Mouse (Mus musculus) neutrophil, adult 65 days (primary cell): ENCODE measurements around the gene Ttc9c. TPM values are rescaled to one million over a fixed set of nuclear protein-coding genes. Genes with fewer than 3 reads are reported as not detected.

Experiments
- total RNA-seq: library from RNA; stranded (reverse); gene quantifications from 2 replicates; pipeline ENCODE4 v1.2.4, GENCODE M21; 2023

The Ttc9c gene
- total RNA-seq: 16.9 and 18.9 TPM in 2 replicates

DNA sequence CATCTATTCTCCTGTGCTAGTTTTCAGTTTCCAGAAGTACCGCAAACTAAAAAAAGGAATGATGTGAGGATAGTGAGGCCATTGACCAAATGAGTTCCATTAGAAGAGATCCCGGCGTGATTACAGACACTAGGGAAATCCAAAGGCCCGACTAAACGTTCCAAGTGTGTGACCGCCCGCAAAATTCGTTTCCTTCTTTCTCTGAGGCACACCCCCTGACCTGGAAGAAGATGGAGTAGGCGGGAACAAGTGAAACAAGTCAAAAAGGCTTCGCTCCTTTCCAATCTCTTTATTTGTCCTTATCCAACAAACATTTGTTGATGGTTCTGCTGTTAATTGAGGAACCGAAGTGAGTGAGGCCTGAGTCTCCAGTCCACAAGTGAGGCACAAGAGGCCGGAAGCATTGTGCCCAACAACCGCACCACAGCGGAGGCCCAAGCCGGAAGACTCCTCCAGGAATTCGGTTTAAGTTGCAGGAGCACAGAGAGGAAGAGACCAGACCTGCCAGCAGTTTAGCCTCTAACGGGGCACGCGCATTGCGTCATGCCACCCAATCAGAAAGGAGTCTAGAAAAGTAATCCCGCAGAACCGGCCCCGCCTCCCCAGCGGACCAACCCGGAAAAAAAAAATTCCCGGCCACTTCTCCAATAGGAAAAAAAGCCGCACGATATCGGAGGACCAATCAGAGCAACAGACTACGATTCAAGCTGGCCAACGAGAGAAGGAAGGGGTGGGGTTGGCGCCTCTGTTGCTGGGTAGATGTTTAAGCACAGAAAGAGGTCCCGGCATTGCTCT is at the start of gene Ttc9c:
Ttc9c (minus strand) TSS at position 533 of the 795 bp plus-strand sequence.

DNA sequence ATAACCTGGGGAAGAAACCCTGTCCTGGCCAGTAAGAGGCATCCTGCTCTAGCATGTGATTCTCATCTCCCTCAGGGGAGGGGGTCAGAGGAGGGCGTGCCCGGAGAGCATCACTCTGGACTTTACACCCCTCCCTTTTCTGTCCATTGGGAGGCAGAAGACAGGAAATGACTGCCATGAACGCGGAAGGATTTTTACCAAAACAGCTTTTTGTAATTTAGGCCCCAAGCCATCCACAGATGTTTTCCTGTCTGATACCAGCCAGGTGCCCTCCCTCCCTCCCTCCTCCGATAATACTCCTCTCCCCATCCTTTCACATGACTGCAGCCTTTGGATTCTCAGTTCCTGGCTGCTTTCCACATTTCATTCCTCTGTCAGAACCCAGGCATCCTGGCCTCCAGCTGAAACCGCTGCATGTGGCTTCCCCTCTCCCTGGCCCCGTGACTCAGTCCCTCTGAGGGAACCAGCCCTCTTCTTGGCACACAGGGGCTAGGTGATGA is 31.3 kb upstream of the Ttc9c start, which contains the start of gene Lrrn4cl:
Lrrn4cl (plus strand) TSS at position 367 of the 500 bp plus-strand sequence.

GRCm38 (mm10) chr19:8839103-8839907 is 20.2 kb upstream of the Ttc9c start, which contains the start of gene Gng3:
Gene Gng3, minus strand, starts transcription at chr19:8839194.

DNA sequence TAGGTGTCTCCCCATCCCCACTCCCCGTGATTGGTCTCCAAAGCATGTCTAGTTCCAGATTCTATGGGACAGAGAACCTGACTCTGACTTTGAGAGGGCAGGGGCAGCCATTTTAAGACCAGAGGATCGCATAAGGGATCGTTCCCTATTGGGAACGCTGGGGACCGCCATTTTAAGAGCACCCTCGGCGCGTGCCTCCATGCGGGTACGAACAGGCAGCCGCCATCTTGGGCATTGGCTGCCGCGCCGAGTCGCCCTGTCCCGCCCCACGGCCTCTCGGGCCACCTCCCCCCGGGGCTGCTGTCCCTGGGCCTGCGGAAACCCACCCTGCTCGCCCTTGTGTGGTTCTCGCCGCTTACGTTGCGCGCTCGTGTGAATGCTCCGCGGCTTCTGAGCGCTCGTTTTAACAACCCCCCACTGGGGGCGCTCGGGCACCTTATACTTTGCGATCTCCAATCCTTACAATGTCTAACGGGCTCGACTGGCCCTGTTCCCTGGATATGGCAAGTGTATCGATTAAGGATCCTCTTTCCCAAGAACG is 18.2 kb upstream of the Ttc9c start, which contains the start of gene Bscl2:
Bscl2 (plus strand) TSS at position 217 of the 541 bp plus-strand sequence.

GRCm38 (mm10) chr19:8829660-8830059 is 10.5 kb upstream of the Ttc9c start, which contains the start of gene AC129217.1:
Gene AC129217.1, plus strand, starts transcription at chr19:8829773.

DNA sequence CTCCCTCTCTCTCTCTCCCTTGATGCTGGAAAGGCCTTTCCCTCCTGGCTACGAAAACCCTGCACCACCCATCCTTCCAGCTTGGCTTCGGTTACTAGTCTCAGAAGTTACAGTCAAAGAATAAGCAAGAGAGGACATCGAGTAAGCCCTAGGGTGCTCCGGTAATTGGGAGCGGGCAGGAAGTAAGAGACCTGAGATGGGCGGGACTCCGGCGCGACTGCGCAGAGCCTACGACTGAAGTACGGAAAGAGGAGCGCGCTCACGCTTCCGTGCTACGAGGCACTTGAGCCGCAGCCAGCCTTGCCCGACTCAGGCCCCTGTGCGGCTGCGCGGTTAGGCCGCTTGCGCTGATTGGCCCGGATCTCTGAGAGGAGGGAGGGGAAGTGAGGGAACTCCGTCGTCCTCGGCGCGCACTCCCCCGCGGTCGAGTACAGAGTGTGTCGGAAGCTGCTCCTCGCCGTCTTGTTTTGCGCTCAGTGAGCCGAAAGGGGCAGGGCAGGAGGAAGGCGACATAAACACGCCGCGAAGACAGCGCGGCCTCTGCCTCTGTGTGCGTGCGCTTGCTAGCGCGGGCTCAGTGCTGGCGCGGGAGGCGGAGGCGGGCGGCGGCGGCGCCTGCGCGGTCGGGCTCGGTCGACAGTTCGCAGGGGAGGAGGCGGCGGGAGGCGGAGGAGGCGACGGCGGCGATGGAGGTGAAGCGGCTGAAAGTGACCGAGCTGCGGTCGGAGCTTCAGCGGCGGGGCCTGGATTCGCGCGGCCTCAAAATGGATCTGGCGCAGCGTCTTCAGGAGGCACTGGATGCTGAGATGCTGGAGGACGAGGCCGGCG is 677 bp upstream of the Ttc9c start, which contains the start of gene Hnrnpul2:
Hnrnpul2 (plus strand) TSS at position 415 of the 828 bp plus-strand sequence.

DNA sequence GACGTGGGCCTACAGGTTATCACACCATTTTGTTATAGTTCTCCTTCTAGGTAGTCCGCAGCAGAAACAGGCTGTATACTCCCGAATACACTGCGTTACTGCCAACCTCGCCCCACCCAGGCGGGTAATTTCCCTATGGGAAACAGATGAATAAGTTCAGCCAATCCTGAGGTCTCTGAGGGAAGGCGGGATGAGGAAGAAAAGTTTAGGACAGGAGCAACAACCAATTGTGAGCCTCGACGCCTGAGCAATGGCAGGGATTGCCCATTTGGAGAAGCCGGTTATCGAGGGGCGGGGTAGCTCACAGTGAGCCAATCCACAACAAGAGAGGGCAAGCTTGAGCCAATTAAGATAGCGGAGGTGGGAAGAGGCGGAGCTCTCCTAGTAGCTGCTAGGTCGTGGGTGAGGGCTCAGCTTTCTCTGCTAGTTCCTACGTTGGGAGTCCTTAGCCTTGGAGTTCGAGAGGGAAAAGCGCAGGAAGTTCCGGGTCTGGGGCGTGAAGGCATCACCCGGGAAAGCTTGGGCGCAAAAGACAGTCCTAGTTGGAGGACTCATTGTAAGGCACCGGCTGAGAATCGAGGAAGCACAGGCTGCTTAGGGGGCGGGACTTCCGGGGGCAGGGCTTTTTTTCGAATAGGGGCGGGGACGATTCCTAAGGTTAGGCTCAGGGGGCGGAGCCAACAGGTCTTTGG is 16.9 kb downstream of the Ttc9c start, which contains the start of gene Zbtb3:
Zbtb3 (plus strand) TSS at position 426 of the 692 bp plus-strand sequence.

GRCm38 (mm10) chr19:8798264-8798946 is 20.7 kb downstream of the Ttc9c start, which contains the start of gene Polr2g:
Gene Polr2g, minus strand, starts transcription at chr19:8798577.

GRCm38 (mm10) chr19:8786008-8786781 is 32.9 kb downstream of the Ttc9c start, which contains the start of gene Taf6l:
Gene Taf6l, minus strand, starts transcription at chr19:8786417.

GRCm38 (mm10) chr19:8774086-8774835 is 44.9 kb downstream of the Ttc9c start, which contains the start of gene Tmem179b:
Gene Tmem179b, minus strand, starts transcription at chr19:8774467.

GRCm38 (mm10) chr19:8770567-8771270 is 48.4 kb downstream of the Ttc9c start, which contains the start of gene Tmem223:
Gene Tmem223, plus strand, starts transcription at chr19:8770996.

Other genes with a start within 250 kb of the Ttc9c start
- gene Slc22a8, start 228.1 kb downstream of the Ttc9c start, total RNA-seq: not detected in 2 replicates
- not detected in 2 replicates for gene Slc22a6, start 201.3 kb downstream of the Ttc9c start, total RNA-seq
- gene Chrm1, start 155.5 kb downstream of the Ttc9c start, total RNA-seq: 0.19 and 0.43 TPM in 2 replicates
- 158 and 184 TPM in 2 replicates for gene Slc3a2, start 96.0 kb downstream of the Ttc9c start, total RNA-seq
- 22.0 TPM in 2 replicates for gene Wdr74, start 83.5 kb downstream of the Ttc9c start, total RNA-seq
- 1.00 and 1.5 TPM in 2 replicates for gene 1700092M07Rik, start 78.6 kb downstream of the Ttc9c start, total RNA-seq
- gene Stx5a, start 77.9 kb downstream of the Ttc9c start, total RNA-seq: 173 and 212 TPM in 2 replicates
- gene Nxf1, start 62.3 kb downstream of the Ttc9c start, total RNA-seq: 146 and 190 TPM in 2 replicates
- gene Tmem223, start 48.3 kb downstream of the Ttc9c start, total RNA-seq: 20.3 and 22.0 TPM in 2 replicates
- gene Tmem179b, start 44.9 kb downstream of the Ttc9c start, total RNA-seq: 52.4 and 65.2 TPM in 2 replicates
- 7.5 and 8.2 TPM in 2 replicates for gene Taf6l, start 32.9 kb downstream of the Ttc9c start, total RNA-seq
- 36.0 and 36.7 TPM in 2 replicates for gene Polr2g, start 20.8 kb downstream of the Ttc9c start, total RNA-seq
- 0.52 and 0.76 TPM in 2 replicates for gene Zbtb3, start 16.8 kb downstream of the Ttc9c start, total RNA-seq
- 86.0 and 118 TPM in 2 replicates for gene Hnrnpul2, start 677 bp upstream of the Ttc9c start, total RNA-seq
- 1.4 TPM in 1 of 2 replicates, not detected in the other for gene AC129217.1, start 10.4 kb upstream of the Ttc9c start, total RNA-seq
- gene Bscl2, start 18.1 kb upstream of the Ttc9c start, total RNA-seq: 43.3 and 49.7 TPM in 2 replicates
- not detected in 2 replicates for gene Gng3, start 19.9 kb upstream of the Ttc9c start, total RNA-seq
- 0.27 and 0.57 TPM in 2 replicates for gene Lrrn4cl, start 31.4 kb upstream of the Ttc9c start, total RNA-seq
- 89.2 and 93.8 TPM in 2 replicates for gene Ubxn1, start 52.2 kb upstream of the Ttc9c start, total RNA-seq
- 15.4 and 22.1 TPM in 2 replicates for gene Uqcc3, start 61.6 kb upstream of the Ttc9c start, total RNA-seq
- 1.8 and 10.2 TPM in 2 replicates for gene Lbhd1, start 64.4 kb upstream of the Ttc9c start, total RNA-seq
- gene Gm49403, start 64.6 kb upstream of the Ttc9c start, total RNA-seq: not detected in 2 replicates
- 15.3 and 21.7 TPM in 2 replicates for gene 1810009A15Rik, start 69.5 kb upstream of the Ttc9c start, total RNA-seq
- 6.5 TPM in 1 of 2 replicates, not detected in the other for gene Gm49416, start 69.6 kb upstream of the Ttc9c start, total RNA-seq
- gene Ints5, start 73.7 kb upstream of the Ttc9c start, total RNA-seq: 9.3 and 11.1 TPM in 2 replicates
- 76.0 and 93.0 TPM in 2 replicates for gene Ganab, start 78.7 kb upstream of the Ttc9c start, total RNA-seq
- gene B3gat3, start 101.0 kb upstream of the Ttc9c start, total RNA-seq: 29.7 and 35.6 TPM in 2 replicates
- 1.5 and 2.1 TPM in 2 replicates for gene Rom1, start 110.0 kb upstream of the Ttc9c start, total RNA-seq
- gene Eml3, start 110.2 kb upstream of the Ttc9c start, total RNA-seq: 43.3 and 54.8 TPM in 2 replicates
- 109 and 121 TPM in 2 replicates for gene Mta2, start 122.5 kb upstream of the Ttc9c start, total RNA-seq
- gene Tut1, start 134.5 kb upstream of the Ttc9c start, total RNA-seq: 6.5 and 12.9 TPM in 2 replicates
- 85.1 and 106 TPM in 2 replicates for gene Eef1g, start 147.7 kb upstream of the Ttc9c start, total RNA-seq
- 367 and 445 TPM in 2 replicates for gene Ahnak, start 170.0 kb upstream of the Ttc9c start, total RNA-seq